Mouse (Mus musculus) layer of hippocampus, postnatal 36 days (tissue): ENCODE measurements around the gene Igdcc4. TPM values are rescaled to one million over a fixed set of nuclear protein-coding genes. Genes with fewer than 3 reads are reported as not detected.

ENCODE experiments used
- DNase-seq, 2 experiments: peaks; one replicate each; pipeline ENCODE4 v3.0.0; 2022
- total RNA-seq, 2 experiments: library from RNA; stranded (reverse); gene quantifications; 2 replicates each; pipeline ENCODE4 v1.2.3; 2021

The Igdcc4 gene
- total RNA-seq, 2 experiments from 2014 or later = 33.2 to 36.4 TPM

DNA sequence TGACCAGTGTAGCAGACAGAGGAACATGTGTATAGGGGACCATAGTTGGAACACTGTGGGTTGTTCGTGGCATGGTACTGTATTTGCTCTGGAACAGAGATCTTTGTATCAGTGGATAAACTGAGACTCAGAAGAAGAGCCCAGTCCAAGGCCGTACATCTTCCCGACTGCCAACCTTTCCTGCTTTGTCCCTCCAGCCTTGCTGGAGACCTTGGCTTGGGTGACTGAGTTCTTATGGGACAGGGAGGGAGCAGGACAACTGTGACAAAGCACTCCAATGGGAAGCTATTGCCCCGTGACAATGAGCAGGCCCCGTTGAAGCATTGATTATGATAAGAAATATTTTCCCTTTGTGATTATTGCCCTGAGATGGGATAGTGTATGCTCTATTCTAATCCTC, 10.4 kb downstream of the Igdcc4 start:
- DNase-seq = no peak

DNA sequence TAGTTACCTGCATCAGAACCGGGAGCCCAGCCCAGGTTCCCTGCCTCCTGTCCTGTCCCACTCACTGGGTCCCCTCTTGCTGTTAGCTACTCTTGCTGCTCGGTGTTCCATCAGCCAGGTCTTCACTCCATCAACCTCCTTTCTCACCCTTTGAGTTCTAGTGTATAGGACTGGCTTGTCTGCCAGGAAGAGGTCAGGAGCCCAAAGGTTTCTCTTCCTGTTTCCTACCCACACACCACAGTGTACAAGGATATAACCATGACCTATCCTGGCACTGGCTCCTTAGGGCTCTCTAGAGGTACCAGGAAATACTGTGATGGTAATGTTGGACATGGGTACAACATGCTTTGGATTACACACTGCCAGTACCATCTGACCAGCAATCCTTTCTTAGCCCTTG, 12.4 kb downstream of the Igdcc4 start:
- DNase-seq = no peak

- no peak for DNase-seq
These were observed 14.6 kb downstream of the Igdcc4 start for GRCm38 (mm10) chr9:65115891-65116290.

- DNase-seq = no peak
These were observed 16.2 kb downstream of the Igdcc4 start for GRCm38 (mm10) chr9:65117516-65117915.

GRCm38 (mm10) chr9:65120935-65121334, 19.6 kb downstream of the Igdcc4 start:
- DNase-seq = peak; percentile 46 to 66

GRCm38 (mm10) chr9:65122545-65122944, 21.3 kb downstream of the Igdcc4 start:
- peak; percentile 65 to 78 for DNase-seq

GRCm38 (mm10) chr9:65123552-65124168, 22.4 kb downstream of the Igdcc4 start:
- peak; percentile 19 to 30 for DNase-seq

DNA sequence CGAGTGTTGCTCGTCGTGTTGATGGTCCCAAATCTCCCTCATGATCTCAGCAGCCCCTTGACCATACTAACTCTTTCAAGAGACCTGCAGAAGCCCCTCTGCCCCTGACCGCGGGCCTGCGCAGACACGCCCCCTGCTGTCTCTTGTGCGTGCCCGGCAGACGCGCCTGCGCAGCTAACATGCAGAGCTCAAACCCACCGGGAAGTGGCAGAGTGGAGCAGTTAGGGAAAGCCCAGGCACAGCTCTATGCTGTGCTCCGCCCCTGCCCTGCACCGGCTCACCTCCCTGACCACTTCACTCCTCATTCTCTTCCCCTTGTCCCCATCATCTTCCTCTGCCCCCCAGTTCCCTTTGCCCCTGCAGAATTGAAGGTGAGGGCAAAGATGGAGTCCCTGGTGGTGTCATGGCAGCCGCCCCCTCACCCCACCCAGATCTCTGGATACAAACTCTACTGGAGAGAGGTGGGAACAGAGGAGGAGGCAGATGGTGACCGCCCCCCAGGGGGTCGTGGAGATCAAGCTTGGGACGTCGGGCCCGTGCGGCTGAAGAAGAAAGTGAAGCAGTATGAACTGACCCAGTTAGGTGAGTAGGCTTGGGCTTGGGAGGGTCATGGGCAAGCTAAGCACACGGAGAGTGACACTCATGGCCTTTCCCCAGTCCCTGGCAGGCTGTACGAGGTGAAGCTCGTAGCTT, 27.0 kb downstream of the Igdcc4 start:
- no peak for DNase-seq

DNA sequence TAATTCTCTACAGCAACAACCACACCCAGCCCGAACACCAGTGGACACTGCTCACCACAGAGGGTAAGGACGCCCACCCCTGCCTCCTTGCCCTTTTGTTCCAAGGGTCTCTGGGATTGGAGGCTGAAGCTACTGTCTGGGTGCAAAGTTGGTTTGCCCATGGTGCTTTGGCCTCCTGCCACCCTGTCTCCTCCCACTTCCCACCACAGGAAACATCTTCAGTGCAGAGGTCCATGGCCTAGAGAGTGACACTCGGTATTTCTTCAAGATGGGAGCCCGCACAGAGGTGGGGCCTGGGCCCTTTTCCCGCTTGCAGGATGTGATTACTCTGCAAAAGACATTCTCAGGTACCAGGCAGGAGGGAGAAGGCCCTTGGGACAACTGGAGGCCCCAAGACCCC, 30.4 kb downstream of the Igdcc4 start:
- no peak for DNase-seq

DNA sequence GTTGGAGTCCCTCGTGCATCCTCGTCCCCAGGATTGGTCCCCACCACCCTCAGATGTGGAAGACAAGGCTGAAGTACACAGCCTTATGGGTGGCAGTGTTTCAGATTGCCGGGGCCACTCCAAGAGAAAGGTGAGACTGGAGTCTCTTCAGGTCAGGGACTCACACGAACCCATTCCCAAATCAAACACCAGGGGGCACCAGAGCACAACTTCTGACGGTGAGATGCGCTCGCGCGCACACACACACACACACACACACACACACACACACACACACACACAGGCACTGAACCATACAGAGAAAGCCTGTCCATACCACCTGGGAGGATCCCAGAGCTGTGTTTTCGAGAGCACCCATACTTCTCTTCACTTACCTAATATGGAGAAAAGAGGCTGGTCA, 32.5 kb downstream of the Igdcc4 start:
- DNase-seq = peak; percentile 52 to 68

DNA sequence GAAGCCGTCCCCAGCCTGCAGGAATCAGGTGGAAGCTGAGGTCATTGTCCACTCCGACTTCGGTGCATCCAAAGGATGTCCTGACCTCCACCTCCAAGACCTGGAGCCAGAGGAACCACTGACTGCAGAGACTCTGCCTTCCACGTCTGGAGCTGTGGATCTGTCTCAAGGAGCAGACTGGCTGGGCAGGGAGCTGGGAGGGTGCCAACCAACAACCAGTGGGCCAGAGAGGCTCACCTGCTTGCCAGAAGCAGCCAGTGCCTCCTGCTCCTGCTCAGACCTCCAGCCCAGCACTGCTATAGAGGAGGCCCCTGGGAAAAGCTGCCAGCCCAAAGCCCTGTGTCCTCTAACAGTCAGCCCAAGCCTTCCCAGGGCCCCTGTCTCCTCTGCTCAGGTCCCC, 33.8 kb downstream of the Igdcc4 start:
- no peak for DNase-seq

DNA sequence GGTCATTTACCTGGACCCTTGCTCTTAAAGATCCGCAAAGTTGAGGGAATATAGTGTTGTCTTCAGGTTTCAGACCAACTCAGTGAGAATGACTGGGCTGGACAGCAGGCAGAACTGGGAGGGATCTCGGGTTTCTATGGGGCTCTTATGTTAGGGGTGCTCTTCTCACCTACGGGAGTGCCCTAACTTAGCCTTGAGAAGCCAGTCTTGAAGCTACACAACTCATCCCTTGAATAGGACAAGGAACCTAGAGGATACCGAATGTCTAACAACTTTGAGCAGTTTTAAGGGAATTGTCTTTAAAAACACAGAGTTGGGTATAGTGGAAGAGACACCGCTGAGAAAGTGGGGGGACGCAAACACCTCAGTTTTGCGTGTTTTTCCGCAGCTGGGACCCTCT, 39.2 kb downstream of the Igdcc4 start:
- DNase-seq = no peak

DNA sequence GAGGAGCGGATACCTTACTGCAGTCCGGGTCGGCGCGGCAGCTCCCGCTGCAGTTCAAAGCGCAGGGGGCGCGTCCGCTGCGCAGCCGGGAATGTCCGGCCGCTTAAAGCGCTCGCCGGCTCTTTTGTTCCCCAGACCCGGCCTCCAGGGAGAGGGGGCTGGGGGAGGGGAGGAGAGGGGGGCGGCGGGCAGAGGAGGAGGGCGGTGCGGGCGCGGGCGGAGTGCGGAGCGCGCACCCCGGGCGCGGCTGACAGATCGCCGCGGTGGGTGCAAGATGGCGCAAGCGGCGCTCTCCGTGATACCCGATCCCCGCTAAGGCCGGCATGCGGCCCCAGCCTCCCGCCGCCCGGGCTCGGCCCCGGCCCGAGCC, 39.6 kb downstream of the Igdcc4 start, which contains the start of gene Igdcc3:
Igdcc3 (plus strand) TSS at position 254 of the 370 bp plus-strand sequence.
- peak in 1 of 2 experiments; percentile 53 for DNase-seq

DNA sequence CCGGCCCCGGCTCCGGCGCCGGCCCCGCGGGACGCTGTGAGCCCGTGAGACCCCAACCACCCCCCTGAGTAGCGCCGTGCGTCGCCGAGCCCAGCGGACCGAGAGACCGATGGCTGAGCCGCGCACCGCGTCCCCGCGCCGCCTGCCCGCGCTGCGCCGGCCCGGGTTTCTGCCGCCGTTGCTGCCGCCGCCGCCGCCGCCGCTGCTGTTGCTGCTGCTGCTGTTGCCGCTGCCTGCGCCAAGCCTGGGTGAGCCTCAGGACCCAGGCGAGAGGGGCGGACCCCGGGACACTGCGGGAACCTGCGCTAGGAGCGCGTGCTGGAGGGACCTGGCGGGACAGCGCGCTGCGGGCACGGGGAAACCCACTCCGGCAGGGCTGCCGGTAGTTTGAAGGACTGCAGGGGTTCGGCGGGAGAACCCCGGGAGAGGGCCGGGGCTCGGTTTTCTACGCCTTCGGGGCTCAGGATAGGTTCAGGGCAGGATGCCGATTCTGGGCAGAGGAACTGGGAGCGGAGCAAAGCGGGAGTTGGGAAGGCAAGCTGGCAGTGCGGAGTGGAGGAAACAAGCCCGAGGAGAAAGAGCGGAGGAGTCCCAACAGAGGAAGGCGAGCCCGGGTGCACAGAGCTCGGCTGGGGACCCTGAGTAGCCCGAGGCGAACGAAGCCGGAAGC, 40.2 kb downstream of the Igdcc4 start:
- DNase-seq = peak; percentile 51 to 60

DNA sequence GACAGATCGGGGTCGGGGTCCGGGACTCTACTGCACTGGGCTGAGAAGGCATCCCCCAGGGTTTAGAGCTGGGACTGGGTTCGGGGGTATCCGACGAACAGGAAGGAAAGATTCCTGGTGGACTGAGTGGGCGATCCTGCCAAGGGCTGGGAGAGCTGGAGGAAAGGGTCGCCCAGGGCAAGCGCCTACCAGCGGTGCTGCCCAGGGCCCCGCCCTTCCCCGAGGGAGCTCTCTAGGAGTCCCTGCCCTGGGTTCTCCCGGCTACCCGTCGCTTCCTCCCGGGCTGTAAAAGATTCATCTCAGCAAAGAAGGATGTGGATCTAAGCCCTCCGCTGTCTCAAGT, 40.7 kb downstream of the Igdcc4 start:
- no peak for DNase-seq

- no peak for DNase-seq
These were observed 41.1 kb downstream of the Igdcc4 start for GRCm38 (mm10) chr9:65142399-65142798.

DNA sequence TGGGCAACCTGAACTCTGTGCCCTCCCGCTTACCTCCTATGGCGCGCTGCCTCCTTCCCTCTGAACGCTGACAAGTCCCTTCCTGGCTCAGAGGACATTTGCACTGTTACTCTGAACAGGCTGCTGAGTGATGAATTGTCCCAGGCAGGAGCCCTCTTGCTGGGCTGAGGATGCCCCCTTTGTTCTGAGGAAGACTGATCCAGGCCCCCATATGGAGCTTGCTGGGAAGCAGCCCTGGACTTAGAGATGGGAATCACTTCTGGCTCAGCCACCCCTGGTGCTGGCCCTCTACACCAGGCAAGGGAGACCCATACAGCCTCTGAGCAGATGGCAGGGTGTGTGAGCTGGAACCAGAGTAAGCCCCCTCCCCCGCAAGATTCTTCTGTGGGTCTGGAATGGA, 44.7 kb downstream of the Igdcc4 start:
- DNase-seq = no peak

DNA sequence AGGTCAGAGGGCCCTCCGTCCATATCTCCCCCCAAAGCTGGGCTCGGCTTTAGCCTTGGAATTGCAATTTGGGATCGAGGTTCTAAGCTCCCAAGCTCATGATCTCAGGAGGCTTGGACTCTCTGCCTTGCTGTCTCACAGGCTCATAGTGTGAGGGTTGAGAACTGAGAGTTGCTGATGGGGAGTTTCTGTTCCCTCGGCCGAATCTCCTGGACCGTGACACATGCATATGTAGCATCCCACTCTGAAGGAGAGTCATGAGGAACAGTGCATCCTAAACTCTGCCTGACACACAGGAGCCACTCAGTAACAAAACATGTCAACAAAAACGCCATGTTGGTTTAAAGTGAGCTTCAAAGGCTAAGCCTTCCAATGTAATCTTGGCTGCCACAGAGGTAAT, 47.2 kb downstream of the Igdcc4 start:
- DNase-seq = no peak

- peak in 1 of 2 experiments; percentile 26 for DNase-seq
These were observed 51.5 kb downstream of the Igdcc4 start for GRCm38 (mm10) chr9:65152711-65153330.

DNA sequence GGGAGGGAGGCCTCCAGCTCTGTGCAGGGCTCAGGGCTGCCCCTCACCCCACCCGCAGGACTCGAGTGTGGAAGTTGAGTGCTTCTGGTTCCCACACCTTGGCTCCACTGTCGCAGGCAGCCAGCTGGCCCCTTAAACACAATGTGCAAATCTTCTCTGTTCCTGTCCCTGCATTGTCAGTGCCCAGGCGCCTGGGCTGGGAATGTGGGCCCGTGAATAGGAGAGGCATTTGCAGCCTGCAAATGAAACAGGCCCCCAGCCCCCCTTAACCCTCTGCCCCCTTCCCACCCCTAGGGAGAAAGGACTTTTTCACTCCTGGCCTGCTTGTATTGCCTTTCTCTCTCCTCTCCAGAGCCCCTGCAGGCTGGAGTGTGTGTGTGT, 52.0 kb downstream of the Igdcc4 start:
- no peak for DNase-seq

GRCm38 (mm10) chr9:65154692-65155455, 53.6 kb downstream of the Igdcc4 start:
- no peak for DNase-seq

DNA sequence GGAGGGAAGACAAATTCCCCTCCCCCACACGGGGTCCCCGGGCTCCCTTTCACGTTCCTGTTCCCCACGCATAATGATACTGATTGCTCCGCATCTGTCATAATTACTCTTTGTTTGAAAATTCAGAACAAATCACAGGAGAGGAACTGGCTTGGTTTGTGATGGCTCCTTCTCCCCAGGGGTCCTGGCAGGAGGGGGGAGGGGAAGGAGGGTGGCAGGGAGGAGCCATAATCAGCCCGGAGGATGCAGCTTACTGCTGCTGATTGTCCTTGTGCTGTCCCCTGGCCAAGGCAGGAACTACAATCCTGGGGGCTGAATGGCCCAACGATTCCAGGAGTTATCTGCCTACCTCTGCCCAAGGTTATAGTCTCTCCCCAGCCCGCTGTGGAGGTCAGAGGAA, 55.3 kb downstream of the Igdcc4 start:
- DNase-seq = no peak

DNA sequence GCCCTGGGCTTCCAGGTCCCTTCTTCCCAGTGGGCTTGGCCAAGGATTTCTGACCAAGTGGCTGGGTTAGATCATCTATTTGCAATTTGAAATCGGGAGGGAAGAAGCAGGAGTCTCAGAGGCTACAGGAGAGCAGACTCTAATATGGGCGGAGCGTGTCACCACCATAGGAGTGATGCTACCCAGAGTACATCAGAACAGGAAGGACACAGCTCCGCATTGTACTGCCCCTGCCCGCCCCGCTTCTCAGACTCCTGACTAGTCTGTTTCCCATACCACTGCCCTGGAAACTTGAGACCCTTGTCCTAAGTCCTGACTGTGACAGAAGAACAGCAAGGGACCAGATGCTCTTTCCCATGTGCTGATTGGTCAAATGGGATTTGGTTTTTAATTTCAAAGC, 56.3 kb downstream of the Igdcc4 start:
- DNase-seq = no peak
